Comparison of ENCODE assay signal across 19 mouse cellular contexts in genomic region chr3:137267752-137268151, GRCm38 (mm10).
DNase-seq lines count a peak whose midpoint lies in the region; ATAC-seq and TF ChIP-seq lines count a peak whose summit lies in the region.
"Had no signal": no experiment of that assay in that cellular context is flagged by ENCODE, and none has a peak within 500 bp of the region (broad histone marks: within the 10 kb centered on the region; RNA-seq: fewer than 3 reads in every experiment).

No protein-coding gene starts in this region.

- peak; percentile 30 for DNase-seq in hindbrain, postnatal 0 days (ENCODE audit: low spot score)
- DNase-seq in cerebellum, adult 11-12 months: peak; percentile 56
- peak; percentile 7 to 43 for DNase-seq in cerebellum, postnatal 36 days
- no peak for DNase-seq in thymus, postnatal 4 days
- DNase-seq in spleen, adult 18-20 months: no peak
- DNase-seq: liver, embryonic 13.5 days; thymus, postnatal 14 days had no signal

- TF ChIP-seq CTCF in hindbrain, postnatal 0 days (IDR thresholded peaks at IDR 0.05; ENCODE audit: low read depth): no peak

- no peak overlapping the region for H3K27ac ChIP-seq in hindbrain, postnatal 0 days
- no peak overlapping the region for H3K27ac ChIP-seq in hindbrain, embryonic 13.5 days
- H3K27ac ChIP-seq: embryonic facial prominence, embryonic 10.5 days; kidney, embryonic 15.5 days; limb, embryonic 12.5 days; liver, embryonic 13.5 days; lung, embryonic 15.5 days had no signal

- no peaks in the 10 kb centered on the region for H3K27me3 ChIP-seq in hindbrain, postnatal 0 days (ENCODE audit: insufficient read depth, low read length)
- no peaks in the 10 kb centered on the region for H3K27me3 ChIP-seq in hindbrain, embryonic 13.5 days
- H3K27me3 ChIP-seq: kidney, embryonic 15.5 days; liver, embryonic 13.5 days; lung, embryonic 15.5 days; megakaryocyte, embryonic 14.5 days had no signal

- no peaks in the 10 kb centered on the region for H3K36me3 ChIP-seq in hindbrain, postnatal 0 days (ENCODE audit: insufficient read depth, low read length)
- no peaks in the 10 kb centered on the region for H3K36me3 ChIP-seq in hindbrain, embryonic 13.5 days
- H3K36me3 ChIP-seq: embryonic facial prominence, embryonic 10.5 days; kidney, embryonic 15.5 days; limb, embryonic 12.5 days; liver, embryonic 13.5 days; lung, embryonic 15.5 days had no signal

- no peak overlapping the region for H3K9ac ChIP-seq in hindbrain, postnatal 0 days (replicated peaks; ENCODE audit: low read length)
- H3K9ac ChIP-seq in hindbrain, embryonic 13.5 days: no peak overlapping the region
- H3K9ac ChIP-seq: kidney, embryonic 15.5 days; limb, embryonic 12.5 days; liver, embryonic 13.5 days; lung, embryonic 15.5 days had no signal

- no peaks in the 10 kb centered on the region for H3K9me3 ChIP-seq in hindbrain, postnatal 0 days (ENCODE audit: low read length)
- no peaks in the 10 kb centered on the region for H3K9me3 ChIP-seq in hindbrain, embryonic 13.5 days
- H3K9me3 ChIP-seq: embryonic facial prominence, embryonic 10.5 days; kidney, embryonic 15.5 days; limb, embryonic 12.5 days; liver, embryonic 13.5 days; lung, embryonic 15.5 days; megakaryocyte, embryonic 14.5 days had no signal

- H3K4me2 ChIP-seq in hindbrain, postnatal 0 days (ENCODE audit: low read depth, low read length): no peak overlapping the region
- H3K4me2 ChIP-seq in hindbrain, embryonic 13.5 days: no peak overlapping the region
- H3K4me2 ChIP-seq: kidney, embryonic 15.5 days; limb, embryonic 12.5 days; liver, embryonic 13.5 days; lung, embryonic 15.5 days had no signal

- no peak for ATAC-seq in hindbrain, postnatal 0 days
- no peak for ATAC-seq in hindbrain, embryonic 13.5 days (ENCODE audit: low FRiP score)
- peak; percentile 76 for ATAC-seq in megakaryocyte progenitor cell, adult 5-6 weeks (replicated peaks; ENCODE audit: poor library complexity)
- ATAC-seq in erythroid progenitor cell, adult 5-6 weeks (replicated peaks; ENCODE audit: low FRiP score, poor library complexity, severe bottlenecking): no peak
- ATAC-seq: activated CD4-positive, CD25-positive, alpha-beta regulatory T cell, adult 4 months; intestine, embryonic 16.5 days; midbrain, embryonic 16.5 days had no signal

- no peak overlapping the region for H3K4me3 ChIP-seq in hindbrain, postnatal 0 days (ENCODE audit: low read length)
- no peak overlapping the region for H3K4me3 ChIP-seq in hindbrain, embryonic 13.5 days
- H3K4me3 ChIP-seq: embryonic facial prominence, embryonic 10.5 days; erythroblast, embryonic 14.5 days; kidney, embryonic 15.5 days; limb, embryonic 12.5 days; liver, embryonic 13.5 days; lung, embryonic 15.5 days; megakaryocyte, embryonic 14.5 days had no signal

- H3K4me1 ChIP-seq in hindbrain, postnatal 0 days (ENCODE audit: insufficient read depth, low read length): no peaks in the 10 kb centered on the region
- H3K4me1 ChIP-seq in hindbrain, embryonic 13.5 days (replicated peaks): no peaks in the 10 kb centered on the region
- H3K4me1 ChIP-seq: embryonic facial prominence, embryonic 10.5 days; kidney, embryonic 15.5 days; limb, embryonic 12.5 days; liver, embryonic 13.5 days; megakaryocyte, embryonic 14.5 days had no signal

- 71% methylated on average over 1 of the region's 1 CpGs for WGBS in hindbrain, postnatal 0 days
- 80% methylated on average over 1 of the region's 1 CpGs for WGBS in hindbrain, embryonic 13.5 days

Comparison
In these comparisons a context has a peak if more than half of its experiments do, and no peak if none do; other contexts are left out.
1. DNase-seq: peak in hindbrain, postnatal 0 days (single experiment), cerebellum, adult 11-12 months (single experiment) and cerebellum, postnatal 36 days (2 of 2); none in thymus, postnatal 4 days (single experiment) and spleen, adult 18-20 months (0 of 2).